Mouse (Mus musculus) layer of hippocampus, adult 11-12 months (tissue): ENCODE measurements around the gene Gm28053.
"Not testable (repeated sequence)": the region's sequence is repeated elsewhere in the genome, so short reads cannot be mapped to it uniquely, and the experiment has no call there.

Experiments used
- DNase-seq: peaks from one replicate; pipeline ENCODE4 v3.0.0; 2022; ENCODE audit warnings: low spot score

The Gm28053 gene

GRCm38 (mm10) chr6:48718455-48718854 is at the start of gene Gm28053, which contains the start of gene Gimap7:
Gene Gm28053, plus strand, starts transcription at chr6:48718607.
Gene Gimap7, plus strand, starts transcription at chr6:48718621.
- no peak for DNase-seq

GRCm38 (mm10) chr6:48669446-48669969 is 48.9 kb upstream of the Gm28053 start:
- no peak for DNase-seq

- DNase-seq: no peak
Observed at GRCm38 (mm10) chr6:48674291-48675058, 43.9 kb upstream of the Gm28053 start.

GRCm38 (mm10) chr6:48675400-48675930 is 42.9 kb upstream of the Gm28053 start:
- no peak for DNase-seq

GRCm38 (mm10) chr6:48675931-48676859 is 42.2 kb upstream of the Gm28053 start, which contains the start of gene Gimap9:
Gene Gimap9, plus strand, starts transcription at chr6:48676129.
- no peak for DNase-seq

- no peak for DNase-seq
Observed at GRCm38 (mm10) chr6:48676860-48677415, 41.5 kb upstream of the Gm28053 start.

- DNase-seq: no peak
Observed at GRCm38 (mm10) chr6:48677492-48678345, 40.7 kb upstream of the Gm28053 start.

- DNase-seq: no peak
Observed at GRCm38 (mm10) chr6:48678391-48678790, 40.0 kb upstream of the Gm28053 start.

GRCm38 (mm10) chr6:48679701-48680100 is 38.7 kb upstream of the Gm28053 start:
- no peak for DNase-seq

GRCm38 (mm10) chr6:48680421-48680820 is 38.0 kb upstream of the Gm28053 start:
- DNase-seq: no peak

GRCm38 (mm10) chr6:48681472-48682090 is 36.8 kb upstream of the Gm28053 start:
- no peak for DNase-seq

- DNase-seq: no peak
Observed at GRCm38 (mm10) chr6:48682271-48682670, 36.1 kb upstream of the Gm28053 start.

GRCm38 (mm10) chr6:48683263-48683821 is 35.1 kb upstream of the Gm28053 start:
- DNase-seq: not testable (repeated sequence)

- DNase-seq: no peak
Observed at GRCm38 (mm10) chr6:48684319-48684718, 34.1 kb upstream of the Gm28053 start, which contains the start of gene Gimap4. Gene Gimap4, plus strand, starts transcription at chr6:48684549.

- DNase-seq: no peak
Observed at GRCm38 (mm10) chr6:48684806-48685205, 33.6 kb upstream of the Gm28053 start.

- DNase-seq: no peak
Observed at GRCm38 (mm10) chr6:48685251-48685650, 33.2 kb upstream of the Gm28053 start.

- DNase-seq: no peak
Observed at GRCm38 (mm10) chr6:48685694-48686665, 32.4 kb upstream of the Gm28053 start.

GRCm38 (mm10) chr6:48687077-48687476 is 31.3 kb upstream of the Gm28053 start:
- no peak for DNase-seq

GRCm38 (mm10) chr6:48689320-48689719 is 29.1 kb upstream of the Gm28053 start:
- DNase-seq: no peak
